Mouse (Mus musculus) ES-E14 (cell line): ENCODE data around the gene Heg1.

Experiments used
- CHD2 ChIP-seq: IDR thresholded peaks from 2 replicates; pipeline ENCODE4 v1.6.1; 2014; ENCODE audit warnings: mild to moderate bottlenecking, low read depth, low read length, inconsistent platforms
- MAFK ChIP-seq: IDR thresholded peaks from 2 replicates; pipeline ENCODE4 v1.6.1; 2014; ENCODE audit warnings: mild to moderate bottlenecking, low read depth, low read length, inconsistent platforms; ENCODE audit not compliant: insufficient read depth
- ZC3H11A ChIP-seq: IDR thresholded peaks from 2 replicates; pipeline ENCODE4 v1.6.1; 2012; ENCODE audit warnings: low read depth, mild to moderate bottlenecking, inconsistent platforms, low read length, borderline replicate concordance
- ZNF384 ChIP-seq: IDR thresholded peaks from 2 replicates; pipeline ENCODE4 v1.6.1; 2012; ENCODE audit warnings: low read depth, low read length, inconsistent platforms

- TF ChIP-seq ZC3H11A (no peak), ZNF384 (no peak), MAFK (no peak), CHD2 (no peak)
Measured at GRCm38 (mm10) chr16:33675848-33676184, 8.4 kb upstream of the Heg1 start.
